Mouse (Mus musculus) heart, embryonic 12.5 days (tissue): Measurements from ENCODE around the gene Tomt. TPM values are rescaled to one million over a fixed set of nuclear protein-coding genes. Genes with fewer than 3 reads are reported as not detected.
"Not testable (repeated sequence)": the region's sequence is repeated elsewhere in the genome, so short reads cannot be mapped to it uniquely, and the experiment has no call there.

Experiments
- ATAC-seq: fragments of 200-750 bp; cut with Nextera tagmentation; 2 replicates; pipeline ENCODE4 v1.8.0; 2017; ENCODE audit warnings: moderate TSS enrichment, moderate library complexity; ENCODE audit not compliant: insufficient number of reproducible peaks, low FRiP score
- H3K27ac ChIP-seq: fragments of 300-500 bp; sonication (generic); 2 replicates; pipeline ENCODE4 v1.5.1; 2016; ENCODE audit warnings: mild to moderate bottlenecking, moderate library complexity; ENCODE audit not compliant: poor library complexity, severe bottlenecking
- H3K27me3 ChIP-seq: fragments of 300-500 bp; sonication (generic); replicated peaks from 2 replicates; pipeline ENCODE4 v1.6.1; 2016; ENCODE audit warnings: mild to moderate bottlenecking, moderate library complexity
- H3K36me3 ChIP-seq: fragments of 300-500 bp; sonication (generic); 2 replicates; pipeline ENCODE4 v1.6.1; 2016; ENCODE audit warnings: mild to moderate bottlenecking, moderate library complexity
- H3K4me1 ChIP-seq: fragments of 300-500 bp; sonication (generic); replicated peaks from 2 replicates; pipeline ENCODE4 v1.6.1; 2016; ENCODE audit warnings: mild to moderate bottlenecking
- H3K4me2 ChIP-seq: fragments of 300-500 bp; sonication (generic); 2 replicates; pipeline ENCODE4 v1.6.1; 2016; ENCODE audit warnings: mild to moderate bottlenecking, moderate library complexity
- H3K4me3 ChIP-seq: fragments of 300-500 bp; sonication (generic); 2 replicates; pipeline ENCODE4 v1.5.1; 2016; ENCODE audit warnings: mild to moderate bottlenecking
- H3K9ac ChIP-seq: fragments of 300-500 bp; sonication (generic); 2 replicates; pipeline ENCODE4 v1.6.1; 2016; ENCODE audit warnings: mild to moderate bottlenecking, moderate library complexity
- H3K9me3 ChIP-seq: fragments of 300-500 bp; sonication (generic); replicated peaks from 2 replicates; pipeline ENCODE4 v1.6.1; 2016; ENCODE audit warnings: mild to moderate bottlenecking, moderate library complexity
- WGBS: fragments of 180-500 bp; shearing (Covaris S2); methylation state at CpG from one replicate; pipeline ENCODE4 v1.1.7; 2016; 5-methylcytosine and 5-hydroxymethylcytosine counted together
- polyA plus RNA-seq: library from polyadenylated mRNA; unstranded; fragments of >200 nt; fragmentation: Nextera tagmentation; extraction: Ambion mirVana; gene quantifications from 2 replicates; pipeline ENCODE4 v1.2.1, GENCODE M21; 2016

The Tomt gene
- polyA plus RNA-seq, 1 experiment from 2014 or later: 0.42 TPM

GRCm38 (mm10) chr7:101933751-101934240 is 27.6 kb upstream of the Tomt start, which contains the start of the genes Lrrc51 and Numa1:
TSS of gene Lrrc51 (minus strand) at chr7:101933895.
TSS of gene Numa1 (plus strand) at chr7:101934111.
- WGBS: under 1% methylated on average over 40 of the region's 40 CpGs
- peak; percentile 98 for ATAC-seq
- H3K4me2 ChIP-seq: peak within 1 kb of the TSS; percentile 80

GRCm38 (mm10) chr7:101933300-101933699 is 27.1 kb upstream of the Tomt start:
- peak overlapping the region; percentile 87 for H3K4me3 ChIP-seq
- 4% methylated on average over 15 of the region's 15 CpGs for WGBS
- peak overlapping the region; percentile 80 for H3K4me2 ChIP-seq
- no peaks in the 10 kb centered on the region for H3K27me3 ChIP-seq
- ATAC-seq: 0 out of 2 replicates have a peak, but pooled peaks have one; percentile 47
- peaks cover 20% of the 10 kb centered on the region for H3K4me1 ChIP-seq
- H3K27ac ChIP-seq: peak overlapping the region; percentile 63
- H3K9me3 ChIP-seq: no peaks in the 10 kb centered on the region
- H3K36me3 ChIP-seq: no peaks in the 10 kb centered on the region
- peak overlapping the region; percentile 73 for H3K9ac ChIP-seq

More at GRCm38 (mm10) chr7:101933751-101934240, 27.6 kb upstream of the Tomt start, which contains the start of the genes Lrrc51 and Numa1:
- 0 out of 2 replicates have a peak, but pooled peaks cover 2% of the 10 kb centered on the region for H3K36me3 ChIP-seq
- H3K9ac ChIP-seq: peak within 1 kb of the TSS; percentile 91
- H3K9me3 ChIP-seq: no peaks in the 10 kb centered on the region
- peak within 1 kb of the TSS; percentile 87 for H3K4me3 ChIP-seq
- H3K27me3 ChIP-seq: no peaks in the 10 kb centered on the region
- peak within 1 kb of the TSS; percentile 73 for H3K27ac ChIP-seq
- H3K4me1 ChIP-seq: peaks cover 20% of the 10 kb centered on the region

GRCm38 (mm10) chr7:101932551-101932950 is 26.4 kb upstream of the Tomt start:
- Histone ChIP-seq H3K4me3 (0 out of 2 replicates have a peak overlapping the region, but pooled peaks have one; percentile 6), H3K4me1 (peaks cover 16% of the 10 kb centered on the region), H3K9me3 (no peaks in the 10 kb centered on the region), H3K4me2 (no peak overlapping the region), H3K9ac (no peak overlapping the region), H3K27me3 (no peaks in the 10 kb centered on the region), H3K27ac (no peak overlapping the region), H3K36me3 (no peaks in the 10 kb centered on the region)
- ATAC-seq: no peak
- WGBS: 96% methylated on average over 1 of the region's 1 CpGs

GRCm38 (mm10) chr7:101928093-101928492 is 21.9 kb upstream of the Tomt start:
- Histone ChIP-seq H3K9ac (no peak overlapping the region), H3K4me1 (peaks cover 5% of the 10 kb centered on the region), H3K27ac (no peak overlapping the region), H3K9me3 (no peaks in the 10 kb centered on the region), H3K4me2 (no peak overlapping the region), H3K36me3 (no peaks in the 10 kb centered on the region), H3K4me3 (no peak overlapping the region), H3K27me3 (no peaks in the 10 kb centered on the region)
- 84% methylated on average over 3 of the region's 3 CpGs for WGBS
- no peak for ATAC-seq

GRCm38 (mm10) chr7:101925892-101926291 is 19.7 kb upstream of the Tomt start:
- not testable (repeated sequence) for H3K4me2 ChIP-seq, H3K9me3 ChIP-seq, H3K27ac ChIP-seq, H3K36me3 ChIP-seq, H3K4me3 ChIP-seq, H3K4me1 ChIP-seq, ATAC-seq, H3K9ac ChIP-seq, H3K27me3 ChIP-seq

- no peak overlapping the region for H3K9ac ChIP-seq
- no peaks in the 10 kb centered on the region for H3K27me3 ChIP-seq
- H3K9me3 ChIP-seq: no peaks in the 10 kb centered on the region
- no peak overlapping the region for H3K4me2 ChIP-seq
- H3K4me3 ChIP-seq: no peak overlapping the region
- no peaks in the 10 kb centered on the region for H3K4me1 ChIP-seq
- peaks cover 16% of the 10 kb centered on the region for H3K36me3 ChIP-seq
- 5% methylated on average over 1 of the region's 1 CpGs for WGBS
- ATAC-seq: peak; percentile 51; the same call in 1 of the 2 replicates
- H3K27ac ChIP-seq: no peak overlapping the region
Measured at GRCm38 (mm10) chr7:101918071-101918470, 11.9 kb upstream of the Tomt start.

- no peak overlapping the region for H3K4me3 ChIP-seq
- no peak for ATAC-seq
- H3K9me3 ChIP-seq: no peaks in the 10 kb centered on the region
- H3K4me2 ChIP-seq: no peak overlapping the region
- H3K27me3 ChIP-seq: no peaks in the 10 kb centered on the region
- H3K27ac ChIP-seq: no peak overlapping the region
- H3K9ac ChIP-seq: no peak overlapping the region
- peaks cover 51% of the 10 kb centered on the region for H3K36me3 ChIP-seq
- H3K4me1 ChIP-seq: peaks cover 20% of the 10 kb centered on the region
- 65% methylated on average over 3 of the region's 3 CpGs for WGBS
Measured at GRCm38 (mm10) chr7:101911982-101912381, 5.8 kb upstream of the Tomt start.

GRCm38 (mm10) chr7:101910138-101910537 is 4.0 kb upstream of the Tomt start:
- Histone ChIP-seq H3K36me3 (peaks cover 51% of the 10 kb centered on the region), H3K9ac (no peak overlapping the region), H3K4me2 (no peak overlapping the region), H3K9me3 (no peaks in the 10 kb centered on the region), H3K4me1 (peaks cover 29% of the 10 kb centered on the region), H3K27ac (no peak overlapping the region), H3K4me3 (no peak overlapping the region), H3K27me3 (no peaks in the 10 kb centered on the region)
- no peak for ATAC-seq
- 83% methylated on average over 4 of the region's 4 CpGs for WGBS

GRCm38 (mm10) chr7:101908367-101908766 is 2.2 kb upstream of the Tomt start:
- ATAC-seq: no peak
- 77% methylated on average over 4 of the region's 4 CpGs for WGBS
- Histone ChIP-seq H3K36me3 (peaks cover 38% of the 10 kb centered on the region), H3K4me2 (no peak overlapping the region), H3K9me3 (no peaks in the 10 kb centered on the region), H3K4me3 (no peak overlapping the region), H3K27ac (no peak overlapping the region), H3K4me1 (peaks cover 29% of the 10 kb centered on the region), H3K27me3 (no peaks in the 10 kb centered on the region), H3K9ac (peak overlapping the region; percentile 18)

- Histone ChIP-seq H3K36me3 (peaks cover 33% of the 10 kb centered on the region), H3K9ac (peak overlapping the region; percentile 96), H3K27me3 (no peaks in the 10 kb centered on the region), H3K4me2 (peak overlapping the region; percentile 81), H3K27ac (0 out of 2 replicates have a peak overlapping the region, but pooled peaks have one; percentile 28), H3K4me3 (peak overlapping the region; percentile 96), H3K9me3 (no peaks in the 10 kb centered on the region), H3K4me1 (peaks cover 29% of the 10 kb centered on the region)
- no peak for ATAC-seq
- WGBS: 65% methylated on average over 8 of the region's 8 CpGs
Measured at GRCm38 (mm10) chr7:101906696-101907095, 537 bp upstream of the Tomt start.

GRCm38 (mm10) chr7:101905561-101906286 is 435 bp downstream of the Tomt start, which contains the start of gene Lamtor1:
TSS of gene Lamtor1 (plus strand) at chr7:101905904.
- Histone ChIP-seq H3K27ac (peak within 1 kb of the TSS; percentile 98), H3K27me3 (no peaks in the 10 kb centered on the region), H3K4me2 (peak within 1 kb of the TSS; percentile 81), H3K36me3 (peaks cover 29% of the 10 kb centered on the region), H3K9ac (peak within 1 kb of the TSS; percentile 96), H3K4me1 (peaks cover 29% of the 10 kb centered on the region), H3K9me3 (no peaks in the 10 kb centered on the region), H3K4me3 (peak within 1 kb of the TSS; percentile 96)
- ATAC-seq: peak; percentile 99
- under 1% methylated on average over 61 of the region's 61 CpGs for WGBS
